Mouse (Mus musculus) brain, embryonic 14.5 days (tissue): ENCODE results near the gene Tmem44. TPM values are rescaled to one million over a fixed set of nuclear protein-coding genes. Genes with fewer than 3 reads are reported as not detected.
A peak's percentile ranks its signal among the peaks of the same experiment; 100 is the strongest.

Experiments
- DNase-seq: peaks from one replicate; pipeline ENCODE4 v3.0.0-alpha.2; 2011; ENCODE audit warnings: low read depth
- CTCF ChIP-seq: fragments of 200-500 bp; IDR thresholded peaks from 2 replicates; pipeline ENCODE4 v1.5.1; 2012; ENCODE audit warnings: inconsistent platforms, mild to moderate bottlenecking, moderate library complexity, borderline replicate concordance; ENCODE audit not compliant: insufficient read depth, insufficient read length; ENCODE audit errors: extremely low read depth
- POLR2A ChIP-seq: fragments of 200-500 bp; IDR thresholded peaks from 2 replicates; pipeline ENCODE4 v1.6.1; 2012; ENCODE audit warnings: mild to moderate bottlenecking, inconsistent platforms, borderline replicate concordance; ENCODE audit not compliant: poor library complexity, insufficient read depth, insufficient read length, severe bottlenecking; ENCODE audit errors: extremely low read depth
- polyA plus RNA-seq: library from polyadenylated mRNA; depleted of rRNA; stranded (reverse); fragments of >200 nt; gene quantifications from 2 replicates; pipeline ENCODE4 v1.2.3, GENCODE M21; 2012

Gene Tmem44
- polyA plus RNA-seq, 1 experiment = 124 TPM

DNA sequence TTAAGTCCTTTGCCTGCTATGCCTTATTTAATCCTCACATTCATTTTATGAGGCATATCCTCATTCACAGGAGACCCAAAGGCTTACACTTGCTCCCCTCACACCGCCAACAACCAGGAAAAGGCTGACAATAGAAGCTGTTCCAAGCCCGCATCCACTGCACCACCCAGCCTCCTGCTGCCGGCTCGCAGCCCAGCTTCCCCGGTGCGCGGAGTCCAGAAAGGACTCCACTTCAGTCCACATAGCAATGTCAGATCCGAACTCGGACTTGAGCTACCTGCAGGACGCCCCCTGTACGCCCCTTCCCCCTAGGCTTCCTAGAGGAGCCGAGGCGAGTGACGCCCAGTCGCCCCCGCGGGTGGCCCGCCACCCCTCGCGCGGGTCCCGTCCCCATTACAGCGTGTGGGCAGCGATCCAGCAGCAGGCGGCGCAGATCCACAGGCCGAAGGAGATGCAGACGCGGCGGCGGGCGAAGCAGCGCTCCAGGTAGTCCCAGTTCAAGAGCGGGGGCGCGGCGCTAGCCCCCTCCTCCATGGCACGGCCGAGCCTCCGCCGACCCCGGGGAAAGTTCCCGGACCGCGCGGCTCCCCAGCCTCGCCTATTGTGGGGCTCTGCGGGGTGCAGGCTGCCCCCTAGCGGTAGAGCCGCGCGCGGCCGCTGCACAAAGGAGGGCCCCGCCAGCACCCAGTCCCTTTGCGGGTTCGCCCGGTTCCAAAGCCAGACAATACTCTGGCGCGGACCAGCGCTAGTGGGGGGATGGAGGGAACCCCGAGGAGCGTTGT lies 485 bp downstream of the Tmem44 start:
- DNase-seq = peak; percentile 88
- TF ChIP-seq CTCF = peak; percentile 88
- TF ChIP-seq POLR2A = peak; percentile 90

DNA sequence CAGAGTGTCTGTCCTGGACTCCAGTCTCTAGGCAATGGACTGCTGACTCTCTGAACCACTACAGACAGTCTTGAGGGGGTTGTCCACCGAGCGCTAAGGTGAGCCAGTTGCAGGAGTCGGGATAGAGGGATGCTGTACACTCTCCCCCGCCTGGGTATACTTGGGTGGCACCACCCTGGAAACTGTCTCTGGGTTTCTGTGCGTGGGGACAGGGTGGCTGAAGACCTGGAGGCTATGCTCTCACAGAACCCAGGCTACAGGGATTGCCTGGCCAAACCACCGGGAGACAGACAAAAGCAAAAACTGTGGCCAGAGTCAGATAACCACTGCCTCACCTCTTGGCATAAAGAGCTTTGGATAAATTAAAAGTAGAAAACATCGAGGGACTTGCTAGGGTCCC lies 1.1 kb downstream of the Tmem44 start:
- TF ChIP-seq CTCF (no peak), POLR2A (no peak)
- DNase-seq = no peak

DNA sequence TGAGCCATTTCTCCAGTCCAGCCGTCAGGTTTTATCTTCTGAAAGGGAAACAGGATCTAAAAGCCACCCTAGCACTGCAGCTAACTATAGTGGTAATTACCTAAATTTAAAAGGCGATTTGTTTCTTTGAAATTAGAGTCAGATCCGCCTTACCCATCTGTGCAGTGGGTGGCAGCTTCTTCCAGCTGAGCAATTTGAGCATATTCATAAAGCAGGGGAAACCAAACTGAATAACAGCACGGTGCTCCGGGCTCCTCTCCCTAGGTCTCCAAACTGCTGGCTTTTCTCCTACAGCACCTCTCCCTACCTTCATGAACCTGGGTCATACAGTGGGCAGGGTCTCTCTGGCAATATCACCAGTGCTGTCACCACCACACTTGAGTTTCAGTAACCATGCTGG lies 2.4 kb downstream of the Tmem44 start:
- DNase-seq = no peak
- TF ChIP-seq CTCF (no peak), POLR2A (no peak)

DNA sequence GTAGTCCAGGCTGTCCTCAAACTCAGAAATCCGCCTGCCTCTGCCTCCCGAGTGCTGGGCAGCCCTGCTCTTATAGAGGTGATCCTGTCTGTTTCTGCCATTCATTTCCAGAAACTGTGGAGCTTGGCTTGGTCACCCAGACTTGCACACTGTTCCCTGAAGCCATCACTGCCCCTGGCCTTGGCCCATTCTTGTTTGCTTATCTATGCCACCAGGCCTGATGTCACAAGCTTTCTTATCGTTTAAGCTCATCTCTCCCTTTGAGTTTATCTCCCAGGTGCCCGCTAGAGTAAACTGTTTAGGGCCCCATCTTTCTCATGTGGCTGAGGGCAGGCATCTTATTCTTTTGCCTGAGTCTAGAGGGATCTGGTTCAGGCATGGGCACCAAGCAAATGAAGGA lies 5.9 kb downstream of the Tmem44 start:
- DNase-seq = no peak
- no peak for TF ChIP-seq POLR2A
- no peak for TF ChIP-seq CTCF

- DNase-seq = no peak
- no peak for TF ChIP-seq POLR2A
- TF ChIP-seq CTCF = no peak
Observed at GRCm38 (mm10) chr16:30543386-30543785, 7.3 kb downstream of the Tmem44 start.

GRCm38 (mm10) chr16:30542826-30543225 lies 7.8 kb downstream of the Tmem44 start:
- no peak for TF ChIP-seq CTCF
- TF ChIP-seq POLR2A = no peak
- DNase-seq = no peak

DNA sequence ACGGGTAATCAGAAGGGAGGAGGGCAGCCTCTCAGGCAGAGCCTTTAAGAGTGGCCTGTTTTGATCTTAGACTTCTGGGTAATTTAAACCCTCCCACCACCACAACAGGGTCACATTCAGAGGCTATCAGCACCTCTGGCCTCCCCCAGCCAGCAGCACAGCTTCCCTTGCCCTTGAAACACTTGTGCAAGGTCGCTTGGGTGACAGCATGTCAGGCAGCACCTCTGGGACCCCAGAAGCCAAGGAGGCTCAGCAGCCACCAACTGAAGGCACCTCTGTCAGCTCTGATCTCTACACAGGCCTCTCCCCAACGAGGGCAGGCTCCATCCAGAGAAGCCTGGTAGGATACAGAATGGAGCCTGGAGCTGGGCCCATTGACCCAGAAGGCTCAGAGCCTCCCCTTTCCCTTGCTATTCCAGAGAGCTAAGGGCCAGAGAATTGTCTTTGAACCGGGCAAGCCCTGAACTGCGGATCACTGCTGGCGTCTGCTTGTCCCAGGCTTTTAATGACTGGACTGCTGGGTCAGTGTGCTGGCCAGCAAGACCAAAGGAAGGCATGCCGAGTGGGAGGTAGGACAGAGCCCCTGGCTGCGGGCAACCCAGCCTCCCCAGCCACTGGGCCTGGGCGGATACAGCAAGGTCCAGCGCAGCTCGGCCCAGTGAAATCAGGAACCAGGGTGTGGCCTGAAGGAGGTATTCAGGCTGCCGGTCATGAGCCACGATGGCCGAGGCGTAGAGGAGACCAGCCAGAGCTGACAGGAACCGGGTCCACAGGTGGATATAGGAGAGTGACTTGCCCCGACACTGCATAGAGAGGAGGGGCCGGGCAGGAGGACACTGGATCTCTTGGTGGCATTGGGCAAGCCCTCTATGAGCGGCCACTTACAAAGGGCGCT lies 10.3 kb downstream of the Tmem44 start:
- TF ChIP-seq POLR2A (no peak), CTCF (no peak)
- no peak for DNase-seq

DNA sequence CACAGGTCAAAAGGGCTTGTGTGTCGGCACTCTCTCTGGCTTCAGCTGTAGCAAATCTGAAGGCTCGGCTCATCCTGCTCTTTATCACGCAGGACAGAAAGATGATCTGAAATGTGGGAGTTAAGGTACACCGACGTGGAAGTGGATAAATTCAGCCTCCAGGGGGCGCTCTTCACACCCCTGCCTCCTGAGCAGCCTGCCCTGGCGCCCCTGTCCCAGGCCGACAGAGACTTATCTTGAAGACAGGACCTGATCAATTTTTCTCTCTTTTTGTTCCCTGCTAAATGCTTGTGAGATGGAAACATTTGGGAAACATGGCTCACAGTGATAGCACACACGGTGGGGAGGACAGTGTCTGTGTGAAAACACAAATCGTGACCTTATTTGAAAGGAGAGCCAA lies 11.2 kb downstream of the Tmem44 start:
- DNase-seq = peak; percentile 72
- peak; percentile 84 for TF ChIP-seq CTCF
- TF ChIP-seq POLR2A = no peak

DNA sequence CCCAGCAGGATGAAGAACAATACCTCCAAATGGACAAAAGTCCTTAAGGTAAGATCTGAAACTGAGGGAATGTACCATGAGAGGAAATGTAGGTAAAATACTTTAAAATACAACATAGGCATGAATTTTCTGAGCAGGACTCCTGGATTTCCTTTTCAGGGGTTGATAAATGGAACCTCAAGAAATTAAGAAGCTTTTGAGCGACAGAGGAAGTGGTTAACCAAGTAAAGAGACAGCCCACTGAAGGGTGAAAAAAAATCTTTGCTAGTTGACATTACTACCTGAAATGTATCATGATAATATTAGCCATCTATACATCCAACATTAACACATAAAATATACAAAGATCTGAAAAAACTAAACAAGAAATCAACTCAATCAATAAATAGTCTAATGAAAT lies 15.6 kb downstream of the Tmem44 start:
- no peak for TF ChIP-seq POLR2A
- TF ChIP-seq CTCF = no peak

DNA sequence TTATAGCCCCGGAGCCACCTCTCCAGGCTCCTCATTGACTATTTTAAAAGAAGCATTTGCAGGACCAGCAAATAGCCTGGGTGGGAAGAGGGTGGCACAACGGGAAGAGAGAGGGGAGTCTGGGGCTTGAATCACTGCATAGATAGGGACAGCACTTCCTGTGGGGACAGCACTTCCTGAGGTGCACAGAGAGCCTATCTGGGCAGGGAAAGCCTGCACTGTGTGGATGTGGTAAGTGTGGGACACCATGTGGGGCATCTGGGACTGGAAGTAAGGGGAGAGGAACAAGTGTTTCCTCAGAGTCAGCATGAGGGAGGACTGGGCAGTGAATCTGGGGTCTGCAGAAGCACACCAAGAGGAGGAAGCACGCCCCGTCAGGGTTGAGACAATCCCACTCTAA lies 17.1 kb downstream of the Tmem44 start:
- TF ChIP-seq CTCF (no peak), POLR2A (no peak)
- DNase-seq = no peak

More for the DNA sequence above, 15.6 kb downstream of the Tmem44 start:
- no peak for DNase-seq

- TF ChIP-seq POLR2A = no peak
- TF ChIP-seq CTCF = no peak
- no peak for DNase-seq
Observed at GRCm38 (mm10) chr16:30532929-30533328, 17.7 kb downstream of the Tmem44 start.

DNA sequence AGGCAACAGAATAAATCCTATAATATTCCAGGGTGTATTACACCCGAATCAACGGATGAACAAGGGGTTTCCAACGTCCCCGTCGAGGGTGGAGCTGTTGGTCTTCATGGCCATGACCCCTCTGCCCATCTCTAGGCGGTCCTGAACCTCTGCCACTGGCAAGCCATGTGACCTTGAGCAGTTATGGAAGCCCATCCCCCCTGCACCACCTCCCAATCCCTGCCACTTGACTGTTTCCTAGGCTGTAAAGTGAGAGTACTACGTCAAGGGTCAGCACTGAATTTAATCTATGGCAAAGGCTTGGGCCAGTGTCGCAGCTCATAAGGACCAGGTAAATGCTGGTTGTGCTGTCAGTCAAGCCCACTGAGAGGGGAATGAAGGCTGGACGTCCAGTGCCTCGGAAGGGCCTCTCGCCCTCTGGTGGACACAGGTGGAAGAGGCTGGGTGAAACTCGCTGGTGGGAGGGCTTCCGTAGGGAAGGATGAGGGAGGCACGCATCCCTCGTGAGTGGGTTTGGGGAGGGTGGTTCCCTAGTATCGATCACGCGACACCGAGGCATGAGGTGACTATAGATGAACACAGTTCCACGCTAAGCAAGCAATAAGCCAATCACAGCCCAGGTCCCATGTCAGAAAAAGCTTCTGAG lies 18.8 kb downstream of the Tmem44 start:
- TF ChIP-seq POLR2A = no peak
- TF ChIP-seq CTCF = peak; percentile 86
- peak; percentile 40 for DNase-seq

- no peak for DNase-seq
- TF ChIP-seq POLR2A = no peak
- TF ChIP-seq CTCF = peak; percentile 66; the same call in 1 of the 2 replicates
Observed at GRCm38 (mm10) chr16:30530815-30531214, 19.8 kb downstream of the Tmem44 start.

- TF ChIP-seq CTCF = no peak
Observed at GRCm38 (mm10) chr16:30528386-30528785, 22.3 kb downstream of the Tmem44 start.

DNA sequence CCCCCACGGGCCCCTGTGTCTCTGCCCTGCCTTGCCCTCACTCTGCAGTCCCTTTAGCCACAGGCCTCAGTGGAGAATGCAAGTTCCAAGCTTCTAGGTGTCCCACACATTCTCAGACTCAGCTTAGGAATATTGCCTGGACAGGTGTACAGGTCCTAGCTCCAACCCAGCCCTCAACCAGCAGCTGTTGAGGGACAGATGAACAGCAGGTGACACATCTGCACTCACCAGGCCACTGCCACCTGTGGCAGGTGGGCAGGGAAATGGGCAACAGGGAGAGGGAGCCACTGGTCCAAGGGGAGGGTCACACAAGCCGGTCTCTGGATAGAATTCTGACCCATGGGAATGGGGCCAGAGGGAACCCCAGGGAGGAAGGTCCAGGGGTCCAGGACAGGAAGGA lies 22.8 kb downstream of the Tmem44 start:
- DNase-seq = no peak
- TF ChIP-seq POLR2A = no peak
- no peak for TF ChIP-seq CTCF

More at GRCm38 (mm10) chr16:30528386-30528785, 22.3 kb downstream of the Tmem44 start:
- DNase-seq = no peak
